Mouse (Mus musculus) left cerebral cortex, adult 9 months (tissue): ENCODE measurements around the gene Tmem182.

ENCODE experiments used
- DNase-seq, 2 experiments: peaks; one replicate each; pipeline ENCODE4 v3.0.0; 2022; ENCODE audit warnings: low spot score in 2 of 2

Tmem182 gene

DNA sequence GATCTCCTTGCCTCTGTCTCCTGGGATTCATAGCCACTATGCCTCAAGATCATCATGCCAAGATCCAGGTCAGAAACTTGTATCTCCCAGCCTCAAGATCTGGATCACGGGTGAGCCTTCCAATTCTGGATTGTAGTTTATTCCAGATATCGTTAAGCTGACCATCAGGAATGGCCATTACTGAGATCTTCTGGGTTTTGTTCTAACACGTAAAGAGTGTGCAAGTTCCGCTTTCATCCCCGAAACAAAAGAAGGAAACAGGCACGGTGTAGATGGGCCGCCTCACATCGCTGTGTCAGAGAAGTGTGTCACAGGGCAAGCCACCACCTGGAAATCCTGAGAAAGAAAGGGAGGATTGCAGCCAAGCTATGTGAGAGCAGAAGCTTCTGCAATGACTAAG lies 6.3 kb upstream of the Tmem182 start:
- DNase-seq = no peak

DNA sequence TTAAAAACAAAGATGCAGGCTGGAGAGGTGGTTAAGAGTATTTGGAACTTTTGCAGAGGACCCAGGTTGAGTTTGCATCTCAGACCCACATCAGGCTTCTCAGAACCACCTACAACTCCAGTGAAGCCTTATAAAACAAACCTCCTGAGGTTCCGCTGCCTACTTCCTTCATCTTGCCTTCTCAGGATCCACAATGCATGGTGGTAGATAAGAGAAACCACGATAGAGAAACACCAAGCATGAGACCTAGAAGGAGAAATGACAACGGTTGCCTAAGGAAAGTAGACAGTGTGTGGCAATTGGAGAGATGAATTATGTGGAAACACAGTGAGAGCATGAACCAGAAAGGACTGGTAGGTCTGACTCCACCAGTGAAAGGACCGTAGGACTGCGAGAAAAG lies 4.5 kb upstream of the Tmem182 start:
- DNase-seq = no peak

DNA sequence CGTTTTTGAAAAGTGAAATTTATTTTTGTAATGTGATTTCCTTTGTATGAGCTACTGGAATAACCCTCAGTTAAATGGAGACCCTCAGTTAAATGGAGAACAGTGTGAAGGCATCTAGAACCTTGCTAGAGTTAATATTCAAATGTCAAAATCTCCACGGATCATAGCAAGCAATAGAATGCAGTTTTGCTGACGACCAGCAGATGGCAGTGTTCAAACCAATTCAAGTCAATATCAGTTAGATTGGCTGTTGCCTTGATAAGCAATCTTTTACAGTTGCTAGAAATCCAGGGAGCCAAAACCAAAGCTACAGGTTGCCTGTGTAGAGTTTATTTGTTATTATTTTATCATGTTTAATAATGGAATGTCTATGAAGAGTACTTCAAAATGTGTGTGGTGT lies 2.6 kb upstream of the Tmem182 start:
- peak in 1 of 2 experiments; percentile 66 for DNase-seq

DNA sequence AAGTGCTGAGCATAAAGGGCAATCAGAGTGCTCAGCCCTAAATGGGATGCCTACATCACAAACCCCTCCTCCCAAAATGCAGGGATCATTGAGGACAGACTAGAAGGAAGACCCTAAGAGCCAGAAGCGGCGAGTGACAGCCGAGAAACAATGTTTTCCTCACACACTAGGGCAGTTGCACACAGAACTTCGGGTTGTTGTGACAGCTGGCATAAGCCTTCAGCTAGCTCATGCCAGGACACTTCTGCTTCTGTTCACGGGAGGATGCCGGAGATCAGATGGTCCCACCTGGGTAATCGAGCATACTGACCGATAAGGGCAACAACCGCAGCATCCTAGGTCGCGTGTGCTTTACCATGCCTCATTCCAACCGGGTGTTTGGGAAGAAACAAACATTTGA lies 1.3 kb upstream of the Tmem182 start:
- no peak for DNase-seq

DNA sequence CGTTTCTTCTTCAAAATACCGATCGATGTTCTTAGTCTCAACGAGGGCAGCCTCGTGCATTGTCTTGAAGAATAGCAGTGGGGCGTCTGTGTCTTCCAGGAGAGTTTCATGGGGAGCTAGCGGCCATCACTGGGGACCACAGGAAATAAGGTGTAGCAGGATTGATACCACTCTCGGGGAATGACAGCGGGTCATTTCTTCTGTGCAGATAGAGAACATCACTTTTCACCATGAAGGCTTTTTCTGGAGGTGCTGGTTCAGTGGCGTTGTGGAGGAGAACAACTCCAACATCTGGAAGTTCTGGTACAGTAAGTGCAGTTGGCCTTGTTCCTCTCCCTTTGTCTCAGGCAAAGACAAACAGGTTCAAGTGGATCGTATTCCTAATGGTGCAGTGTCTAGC lies 490 bp downstream of the Tmem182 start:
- no peak for DNase-seq

DNA sequence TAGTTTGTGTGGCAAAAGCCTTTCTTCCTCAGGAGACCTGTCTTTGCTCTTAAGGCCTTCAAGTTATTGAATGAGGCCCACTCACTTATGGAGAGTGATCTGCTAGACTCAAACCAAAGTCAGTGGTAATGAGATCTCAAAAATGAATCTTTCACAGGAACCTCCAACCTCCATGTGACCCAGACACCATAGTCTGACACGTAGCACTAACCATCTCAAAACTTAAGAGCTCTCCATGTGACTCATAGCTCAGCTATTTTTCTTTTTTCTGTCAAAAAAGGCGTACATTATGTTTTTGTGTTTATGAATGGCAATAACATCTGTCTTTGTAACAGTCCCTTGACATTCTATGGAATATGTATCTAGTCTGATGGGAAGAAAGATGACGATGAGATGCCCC lies 3.2 kb downstream of the Tmem182 start:
- DNase-seq = no peak

DNA sequence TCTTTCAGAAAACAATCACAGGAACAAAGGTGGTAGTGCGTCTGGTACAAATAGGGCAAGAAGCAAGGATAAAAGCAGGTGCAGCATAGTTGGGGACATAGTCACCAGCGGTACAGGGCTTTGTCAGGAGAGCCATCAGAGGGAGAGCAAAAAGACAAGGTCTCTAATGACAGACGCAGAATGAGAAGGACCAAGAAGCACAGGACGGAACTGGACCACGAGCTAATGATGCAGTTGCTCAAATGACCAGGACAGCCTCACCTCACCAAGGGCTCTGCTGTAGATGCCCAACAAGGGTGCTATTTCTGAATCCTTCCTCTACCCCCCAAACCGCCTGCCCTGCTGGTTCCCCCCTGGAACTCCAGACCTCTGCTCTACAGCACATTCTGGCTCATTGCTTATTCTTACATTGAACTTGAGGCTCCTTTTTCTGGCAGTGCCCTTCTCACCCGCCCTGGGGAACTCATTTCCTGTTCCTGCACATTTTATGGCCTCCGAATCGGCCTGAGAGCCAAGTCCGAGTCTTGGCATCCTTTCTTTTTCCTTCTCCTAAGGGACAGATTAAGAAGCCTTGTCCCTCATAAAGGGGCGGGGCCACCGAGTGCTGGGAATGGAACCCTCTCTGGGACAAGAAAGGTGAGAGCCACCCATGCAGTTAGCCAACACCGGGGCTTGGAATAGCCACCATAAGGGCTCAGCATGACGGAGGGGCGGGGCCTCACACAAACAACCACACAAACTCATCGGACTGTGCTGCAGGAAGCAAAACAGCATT lies 9.9 kb downstream of the Tmem182 start:
- no peak for DNase-seq

DNA sequence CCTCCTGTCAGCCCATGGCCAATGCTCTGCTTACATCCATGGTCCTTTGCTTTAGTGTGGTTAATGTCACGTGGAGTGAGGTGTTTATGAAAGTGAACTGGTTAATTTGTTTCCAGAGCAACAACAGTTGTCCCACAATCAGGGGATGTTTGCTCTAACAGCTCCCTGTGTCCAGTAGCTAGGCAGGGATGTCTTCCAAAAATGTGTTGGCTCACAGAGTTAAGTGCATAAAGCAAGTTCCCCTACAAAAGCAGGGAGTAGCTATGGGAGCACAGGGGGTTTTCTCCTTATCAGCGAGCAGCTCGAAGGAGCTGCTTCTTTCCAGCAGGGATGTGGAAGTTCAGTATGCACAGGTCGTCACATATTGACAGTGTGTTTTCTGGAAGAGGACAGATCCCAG lies 19.1 kb downstream of the Tmem182 start:
- no peak for DNase-seq

DNA sequence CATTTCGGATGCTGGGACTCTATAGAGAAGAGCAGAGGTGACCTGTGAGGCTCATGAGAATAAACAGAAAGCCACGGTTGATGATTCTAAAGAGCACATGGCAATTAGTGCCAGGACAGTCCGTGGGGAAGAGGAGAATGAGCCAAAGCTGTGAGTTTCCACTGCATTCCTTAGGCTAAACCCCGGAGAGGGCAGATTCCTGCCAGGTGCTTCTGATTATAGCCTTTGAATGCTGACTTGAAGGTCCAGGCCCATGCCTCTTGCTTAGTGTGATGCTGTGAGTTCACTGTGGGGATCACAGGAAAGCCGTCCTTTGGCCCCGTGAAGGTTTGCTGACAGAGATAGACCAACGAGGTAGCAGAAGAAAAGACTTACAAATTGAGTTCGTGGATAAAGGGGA lies 19.5 kb downstream of the Tmem182 start:
- DNase-seq = no peak

DNA sequence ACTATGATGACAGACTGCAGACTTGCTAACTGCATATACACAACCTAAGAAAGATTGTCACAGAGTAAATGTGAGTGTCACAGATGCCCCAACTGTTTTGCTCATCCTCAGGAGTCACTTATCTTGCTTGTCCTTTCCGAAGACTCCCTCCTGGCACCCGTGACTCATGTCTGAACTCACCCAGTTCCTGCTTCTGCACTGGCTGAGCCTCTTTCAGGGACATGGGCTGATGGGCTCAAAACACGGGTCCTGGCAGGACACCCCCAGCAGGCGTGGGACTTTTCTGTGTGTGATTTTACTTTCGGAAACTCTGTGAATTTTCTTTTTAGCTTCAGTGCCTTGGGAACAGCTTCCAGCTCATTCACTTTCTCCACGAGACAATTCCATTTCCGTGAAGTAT lies 20.4 kb downstream of the Tmem182 start:
- DNase-seq = no peak

DNA sequence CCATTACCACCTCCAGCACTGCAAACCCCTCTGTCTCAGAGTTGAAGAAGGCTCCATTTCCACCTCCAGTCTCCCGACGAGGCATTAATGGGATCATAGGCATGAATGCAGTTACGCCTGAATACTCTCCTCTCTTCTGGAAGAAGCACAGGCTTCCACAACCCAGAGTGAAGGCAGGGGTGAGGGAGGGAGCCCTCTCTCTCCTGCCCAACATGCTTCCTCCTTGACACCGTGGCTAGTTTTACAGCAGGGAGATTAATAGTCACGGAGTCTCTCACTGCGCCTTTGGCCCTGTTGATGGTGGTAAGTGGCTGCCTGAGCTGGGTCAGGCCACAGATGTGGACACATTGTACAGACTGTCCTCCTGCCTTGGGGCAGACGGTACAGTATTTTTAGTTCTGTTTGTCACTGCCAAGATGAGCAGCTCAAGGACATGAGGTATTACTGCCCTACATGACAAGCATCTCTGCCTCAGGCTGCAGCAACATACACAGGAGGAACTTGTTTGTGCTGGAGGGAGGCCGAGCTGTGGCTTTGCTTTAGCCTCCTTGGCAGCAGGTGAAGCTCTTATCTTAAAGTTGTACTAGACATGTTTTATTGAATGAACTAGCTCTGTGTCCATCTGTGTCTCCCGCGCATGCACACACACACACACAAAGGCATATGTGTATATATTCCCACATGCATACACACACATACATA lies 24.0 kb downstream of the Tmem182 start:
- DNase-seq = no peak

DNA sequence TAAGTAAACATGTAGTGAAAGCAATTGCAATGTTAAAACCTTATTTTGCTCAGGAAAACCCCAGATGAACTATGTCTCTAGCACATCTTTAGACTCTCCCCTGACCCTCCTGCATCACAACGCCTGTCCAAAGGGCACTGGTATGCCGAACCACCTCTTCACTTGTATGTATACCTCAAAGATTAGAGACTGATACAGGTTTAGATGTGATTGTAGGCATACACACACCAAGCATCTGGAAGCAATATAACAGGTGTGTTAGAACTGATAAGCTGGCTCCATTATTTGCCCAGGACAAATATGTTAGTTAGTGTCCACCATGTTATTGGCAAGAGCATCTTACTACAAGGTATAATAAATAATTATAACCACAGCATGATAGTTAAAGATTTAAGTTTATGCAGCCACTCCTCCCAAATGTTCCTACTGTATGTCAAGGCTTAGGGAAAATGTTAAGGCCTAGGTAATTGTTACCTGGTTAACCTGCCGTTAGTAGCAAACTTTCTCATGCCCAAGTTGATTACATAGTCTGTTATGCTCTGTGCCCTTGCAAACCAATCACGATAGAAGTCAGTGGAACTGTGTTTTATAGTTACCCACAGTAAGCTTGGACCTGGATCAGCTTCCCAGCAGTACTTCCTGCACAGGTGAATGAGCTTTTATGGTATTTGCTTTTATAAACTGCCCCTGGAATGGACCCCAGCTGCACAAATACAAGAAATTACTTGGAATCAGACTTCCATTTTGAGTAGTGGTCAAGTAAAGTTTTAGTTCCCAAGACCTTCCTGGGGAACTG lies 25.5 kb downstream of the Tmem182 start:
- DNase-seq = no peak

DNA sequence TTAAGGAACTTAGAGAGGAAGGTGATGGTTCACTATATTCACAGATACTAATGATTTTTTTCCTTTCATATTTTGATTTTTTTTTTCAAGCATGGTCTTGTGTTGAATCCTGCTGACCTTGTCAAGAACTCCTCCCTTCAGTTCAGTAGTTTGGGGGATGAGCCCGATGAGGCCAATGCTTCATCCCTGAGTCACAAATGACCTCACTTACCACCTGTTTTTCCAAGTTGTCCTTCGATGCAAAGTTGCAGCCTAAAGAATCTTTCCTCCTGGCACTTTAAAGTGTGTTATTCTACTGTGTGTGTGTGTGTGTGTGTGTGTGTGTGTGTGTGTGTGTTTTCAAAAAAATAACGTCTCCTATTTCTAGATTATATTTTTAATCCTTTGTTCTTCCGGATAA lies 30.1 kb downstream of the Tmem182 start:
- no peak for DNase-seq

DNA sequence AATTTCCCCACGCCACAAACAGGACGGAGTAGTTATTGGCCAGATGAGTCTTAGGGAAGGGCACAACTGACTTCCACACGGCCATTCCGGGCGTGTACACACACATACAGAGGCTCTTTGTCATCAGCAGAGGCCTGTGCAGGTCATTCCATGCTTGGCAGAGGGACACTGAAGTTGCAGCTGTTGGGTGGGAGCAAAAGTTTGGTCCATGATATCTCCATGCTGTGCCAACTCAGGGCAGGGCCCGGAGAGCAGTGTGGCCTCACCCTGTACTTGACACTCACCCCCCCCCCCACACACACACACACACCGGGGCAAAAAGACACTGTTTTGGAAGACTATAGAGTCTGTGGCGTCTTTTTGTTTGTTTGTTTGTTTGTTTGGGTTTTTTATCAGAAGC lies 35.2 kb downstream of the Tmem182 start:
- no peak for DNase-seq

DNA sequence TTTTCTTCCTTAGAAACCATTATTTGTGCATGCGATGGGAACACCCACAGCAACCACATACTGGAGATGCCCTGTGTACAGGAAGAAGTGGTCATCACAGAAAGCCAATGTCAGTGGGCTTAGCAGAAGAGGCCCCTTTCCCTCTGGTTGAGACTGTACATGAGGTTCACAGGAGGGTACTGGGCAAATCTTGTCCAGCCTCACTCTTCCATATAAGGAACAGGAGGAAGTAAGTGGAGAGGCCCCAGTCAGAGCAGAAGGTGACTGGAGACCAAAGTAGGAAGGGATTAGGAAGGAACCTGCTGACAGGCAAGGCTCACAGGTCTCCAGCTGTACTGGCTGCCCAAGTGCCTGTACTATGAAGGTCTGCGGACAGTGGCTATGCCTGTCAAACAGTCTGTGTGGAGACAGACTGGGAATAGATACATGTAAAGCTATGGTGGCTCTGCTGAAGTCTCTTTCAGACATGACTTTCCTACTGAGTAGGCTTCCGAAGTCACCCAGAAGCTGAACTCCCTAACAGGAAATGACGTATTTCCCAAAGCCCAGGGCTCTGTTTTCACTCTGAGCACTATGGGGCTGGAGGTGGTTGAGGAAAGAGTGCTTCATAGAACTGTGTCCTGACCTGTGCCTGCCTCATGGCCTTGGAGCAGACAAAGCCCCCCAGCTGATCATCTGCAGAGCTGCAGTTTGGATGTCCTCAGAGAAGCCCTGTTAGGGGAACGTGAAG lies 35.8 kb downstream of the Tmem182 start:
- DNase-seq = no peak

DNA sequence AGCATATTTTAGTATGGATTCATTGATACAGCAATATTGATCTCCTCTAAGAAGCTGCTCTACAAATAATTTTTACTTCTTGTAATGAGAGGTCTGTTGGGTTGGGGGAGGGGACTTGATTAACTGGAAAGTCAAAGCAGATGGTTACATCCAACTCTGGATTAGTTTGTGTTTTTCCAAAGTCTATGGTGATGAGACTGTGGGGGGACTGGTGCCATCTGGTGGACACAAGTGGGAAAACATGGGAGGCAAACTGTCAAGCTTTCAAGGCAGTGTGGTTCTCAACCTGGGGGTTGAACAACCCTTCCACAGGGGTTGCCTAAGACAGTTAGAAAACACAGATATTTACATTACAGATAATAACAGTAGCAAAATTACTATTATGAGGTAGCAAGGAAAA lies 39.2 kb downstream of the Tmem182 start:
- peak in 1 of 2 experiments; percentile 64 for DNase-seq

DNA sequence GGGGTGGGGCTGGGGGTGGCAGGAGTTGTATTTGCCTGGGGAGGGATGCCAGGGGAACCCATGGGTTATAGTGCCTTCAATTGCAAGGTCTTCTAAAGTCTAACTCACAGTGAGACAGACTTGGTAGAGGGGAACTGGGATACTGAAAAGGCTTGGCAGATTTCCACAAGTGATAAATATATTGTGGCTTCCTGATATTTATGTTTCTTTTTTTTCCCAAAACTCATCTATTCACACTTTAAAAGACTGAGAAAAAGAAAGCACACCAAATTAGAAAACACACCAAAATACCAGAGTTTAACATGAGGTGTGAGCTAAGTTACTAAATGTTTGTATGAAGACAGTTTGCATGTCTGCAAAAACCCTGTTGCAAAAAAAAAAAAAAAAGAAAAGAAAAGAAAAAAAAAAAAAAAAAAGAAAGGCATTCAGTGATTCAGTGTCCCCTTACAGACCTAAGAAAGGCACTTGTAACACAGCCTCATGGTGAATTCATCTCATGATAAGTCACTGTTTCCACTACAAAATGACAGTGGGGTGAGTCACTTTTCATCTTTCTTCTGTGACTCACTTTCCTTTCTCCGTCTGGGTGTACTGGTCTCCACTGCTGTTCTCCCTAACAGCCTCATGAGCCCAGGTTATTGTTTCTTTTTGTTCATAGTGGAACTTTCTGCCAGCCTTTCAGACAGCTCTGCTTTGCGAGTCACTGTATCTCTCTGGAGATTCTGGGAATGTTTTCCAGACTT lies 42.0 kb downstream of the Tmem182 start:
- DNase-seq = peak in 1 of 2 experiments; percentile 14

DNA sequence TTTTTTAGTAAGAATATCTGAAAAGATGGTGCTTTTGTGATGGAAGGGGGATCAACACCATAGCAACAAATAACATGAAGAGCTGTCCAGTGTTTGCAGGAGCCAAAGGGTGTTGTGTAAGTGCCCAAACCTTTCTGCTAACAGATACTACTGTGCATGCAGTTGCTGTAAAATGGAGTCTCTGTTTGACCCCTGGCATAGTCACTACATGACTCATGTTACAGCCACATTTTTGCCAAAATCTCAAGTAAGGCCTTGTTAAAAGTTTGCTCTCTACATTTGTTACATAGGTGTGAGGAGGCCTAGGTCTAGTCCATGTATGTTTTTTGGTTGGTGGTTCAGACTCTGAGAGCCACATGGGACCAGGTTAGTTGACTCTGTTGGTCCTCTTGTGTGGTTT lies 45.9 kb downstream of the Tmem182 start:
- DNase-seq = no peak

DNA sequence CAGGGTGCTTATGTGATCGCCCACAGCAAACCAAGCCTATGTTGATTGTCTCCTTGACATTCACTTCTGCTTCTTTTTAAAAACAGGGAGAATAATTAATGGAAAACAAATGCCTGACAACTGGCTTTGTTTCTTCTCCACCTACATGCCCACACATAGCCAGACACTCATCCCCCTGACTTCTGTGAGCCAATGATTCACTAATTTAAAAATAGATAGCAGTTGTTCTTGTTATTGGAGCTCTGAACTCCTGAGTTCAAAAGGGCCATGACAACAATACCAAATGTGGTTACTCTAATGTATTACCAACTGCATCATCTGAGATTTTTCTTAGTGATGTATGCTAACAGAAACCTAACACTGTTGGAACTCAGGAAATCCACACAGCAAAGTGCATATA lies 49.9 kb downstream of the Tmem182 start:
- DNase-seq = no peak

DNA sequence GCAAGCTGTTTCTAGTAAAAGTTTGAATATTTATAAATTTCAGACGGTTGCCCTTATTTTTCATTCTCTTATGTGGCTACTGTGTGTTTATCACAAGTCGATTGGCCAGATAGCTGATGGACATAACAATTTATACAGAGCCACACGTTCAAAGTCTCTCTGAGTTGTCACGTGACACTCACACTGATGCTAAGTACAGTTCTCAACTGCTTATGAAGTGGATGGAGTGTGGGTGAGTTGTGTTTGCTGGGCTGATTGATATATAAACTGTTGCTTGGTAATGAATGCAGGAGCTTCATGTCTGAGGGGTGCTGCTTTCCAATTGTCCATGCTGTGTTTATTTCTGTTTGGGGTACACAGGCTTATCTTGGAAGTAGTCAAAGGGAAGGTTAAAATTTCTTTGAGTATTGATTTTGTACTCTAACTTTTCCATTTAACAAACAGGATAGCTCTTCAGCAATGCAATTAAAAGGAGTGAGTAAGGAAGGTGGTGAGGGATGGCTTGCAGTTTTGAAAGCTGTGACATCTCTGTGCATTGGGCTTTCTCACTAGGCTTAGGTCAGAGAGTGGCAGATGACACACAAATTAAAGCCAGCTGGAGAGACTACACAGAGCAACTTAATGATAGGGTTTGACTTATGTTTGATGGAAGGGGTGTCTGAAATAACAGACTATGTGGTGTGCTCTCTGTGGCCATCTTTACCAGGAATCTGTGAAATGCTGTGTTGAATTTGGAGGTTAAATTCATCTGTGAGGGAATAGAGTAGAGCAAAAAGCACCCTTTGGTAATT lies 51.6 kb downstream of the Tmem182 start:
- no peak for DNase-seq

DNA sequence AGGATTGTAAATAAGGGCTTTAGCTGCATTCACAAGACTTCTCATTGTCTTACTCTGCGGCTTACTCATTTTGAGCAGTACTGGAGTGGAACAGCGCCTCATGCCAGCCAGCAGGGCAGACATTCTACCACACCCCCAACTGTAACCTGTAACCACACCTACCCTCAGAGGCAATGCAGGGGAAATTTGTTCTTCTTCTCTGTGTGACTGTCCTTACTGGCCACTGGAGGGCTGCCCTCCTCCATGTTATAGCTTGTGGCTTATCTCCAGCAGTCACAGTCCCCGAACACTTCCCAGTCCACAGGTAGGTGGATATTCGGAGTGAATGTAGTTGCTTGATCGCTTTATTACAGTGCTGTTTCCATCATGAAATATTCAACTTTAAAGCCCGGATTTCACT lies 59.6 kb downstream of the Tmem182 start:
- DNase-seq = no peak
